Mouse (Mus musculus) splenic B cell, adult 2 months (primary cell): ENCODE measurements at regions not wholly inside any gene's neighbourhood (a gene's known extent, or its start where the extent isn't known, plus 50 kb on each side); places are given as distances from the start of the nearest gene placed in this dataset.

Experiments
- DNase-seq: peaks from one replicate; pipeline ENCODE4 v3.0.0-alpha.2; 2011; ENCODE audit warnings: low read depth, low spot score
- H3K27me3 ChIP-seq: 2 replicates; pipeline ENCODE4 v1.6.1; 2012; ENCODE audit warnings: mild to moderate bottlenecking, low read length, moderate library complexity, mixed read lengths; ENCODE audit not compliant: control insufficient read depth, poor library complexity, insufficient read depth, severe bottlenecking
- H3K36me3 ChIP-seq: 2 replicates; pipeline ENCODE4 v1.6.1; 2012; ENCODE audit warnings: mild to moderate bottlenecking, low read length, moderate library complexity, mixed read lengths; ENCODE audit not compliant: control insufficient read depth, poor library complexity, insufficient read depth, severe bottlenecking

GRCm38 (mm10) chr16:29845597-29845986 lies 218.6 kb upstream of the Hes1 start:
- DNase-seq = no peak
- no peaks in the 10 kb centered on the region for H3K27me3 ChIP-seq

GRCm38 (mm10) chr16:29847059-29847458 lies 217.1 kb upstream of the Hes1 start:
- no peaks in the 10 kb centered on the region for H3K36me3 ChIP-seq
- DNase-seq = peak; percentile 17
- no peaks in the 10 kb centered on the region for H3K27me3 ChIP-seq

More at GRCm38 (mm10) chr16:29845597-29845986, 218.6 kb upstream of the Hes1 start:
- no peaks in the 10 kb centered on the region for H3K36me3 ChIP-seq

GRCm38 (mm10) chr16:29847734-29848133 lies 216.4 kb upstream of the Hes1 start:
- peak; percentile 72 for DNase-seq
- no peaks in the 10 kb centered on the region for H3K27me3 ChIP-seq
- H3K36me3 ChIP-seq = no peaks in the 10 kb centered on the region

- no peak for DNase-seq
- Histone ChIP-seq H3K36me3 (no peaks in the 10 kb centered on the region), H3K27me3 (no peaks in the 10 kb centered on the region)
These were observed 215.7 kb upstream of the Hes1 start for GRCm38 (mm10) chr16:29848527-29848926.

GRCm38 (mm10) chr16:29849511-29849910 lies 214.7 kb upstream of the Hes1 start:
- DNase-seq = no peak

GRCm38 (mm10) chr16:29850616-29851015 lies 213.6 kb upstream of the Hes1 start:
- no peaks in the 10 kb centered on the region for H3K36me3 ChIP-seq
- no peaks in the 10 kb centered on the region for H3K27me3 ChIP-seq
- DNase-seq = no peak

More at GRCm38 (mm10) chr16:29849511-29849910, 214.7 kb upstream of the Hes1 start:
- Histone ChIP-seq H3K27me3 (no peaks in the 10 kb centered on the region), H3K36me3 (no peaks in the 10 kb centered on the region)

- no peak for DNase-seq
- Histone ChIP-seq H3K36me3 (no peaks in the 10 kb centered on the region), H3K27me3 (no peaks in the 10 kb centered on the region)
These were observed 212.4 kb upstream of the Hes1 start for GRCm38 (mm10) chr16:29851827-29852226.

GRCm38 (mm10) chr16:29854805-29855565 lies 209.2 kb upstream of the Hes1 start:
- H3K27me3 ChIP-seq = no peaks in the 10 kb centered on the region
- no peak for DNase-seq
- H3K36me3 ChIP-seq = no peaks in the 10 kb centered on the region

- H3K36me3 ChIP-seq = no peaks in the 10 kb centered on the region
- no peaks in the 10 kb centered on the region for H3K27me3 ChIP-seq
- DNase-seq = no peak
These were observed 207.6 kb upstream of the Hes1 start for GRCm38 (mm10) chr16:29856545-29856944.

- DNase-seq = no peak
- Histone ChIP-seq H3K27me3 (no peaks in the 10 kb centered on the region), H3K36me3 (no peaks in the 10 kb centered on the region)
These were observed 205.5 kb upstream of the Hes1 start for GRCm38 (mm10) chr16:29858645-29859044.

- no peak for DNase-seq
- no peaks in the 10 kb centered on the region for H3K27me3 ChIP-seq
These were observed 203.9 kb upstream of the Hes1 start for GRCm38 (mm10) chr16:29860306-29860705.

GRCm38 (mm10) chr16:29861056-29861455 lies 203.1 kb upstream of the Hes1 start:
- Histone ChIP-seq H3K36me3 (no peaks in the 10 kb centered on the region), H3K27me3 (no peaks in the 10 kb centered on the region)
- DNase-seq = no peak

More at GRCm38 (mm10) chr16:29860306-29860705, 203.9 kb upstream of the Hes1 start:
- H3K36me3 ChIP-seq = no peaks in the 10 kb centered on the region

GRCm38 (mm10) chr16:29865075-29865740 lies 199.0 kb upstream of the Hes1 start:
- DNase-seq = peak; percentile 15
- Histone ChIP-seq H3K36me3 (no peaks in the 10 kb centered on the region), H3K27me3 (no peaks in the 10 kb centered on the region)

- H3K27me3 ChIP-seq = no peaks in the 10 kb centered on the region
- no peak for DNase-seq
These were observed 192.8 kb upstream of the Hes1 start for GRCm38 (mm10) chr16:29871395-29871794.

GRCm38 (mm10) chr16:29876196-29876595 lies 188.0 kb upstream of the Hes1 start:
- no peaks in the 10 kb centered on the region for H3K36me3 ChIP-seq
- DNase-seq = no peak

More at GRCm38 (mm10) chr16:29871395-29871794, 192.8 kb upstream of the Hes1 start:
- H3K36me3 ChIP-seq = no peaks in the 10 kb centered on the region

More at GRCm38 (mm10) chr16:29876196-29876595, 188.0 kb upstream of the Hes1 start:
- H3K27me3 ChIP-seq = no peaks in the 10 kb centered on the region
